Mouse (Mus musculus) layer of hippocampus, adult 11-12 months (tissue): Measurements from ENCODE around the gene Aspa.

Experiments used
- DNase-seq: peaks from one replicate; pipeline ENCODE4 v3.0.0; 2022; ENCODE audit warnings: low spot score

Aspa gene

DNA sequence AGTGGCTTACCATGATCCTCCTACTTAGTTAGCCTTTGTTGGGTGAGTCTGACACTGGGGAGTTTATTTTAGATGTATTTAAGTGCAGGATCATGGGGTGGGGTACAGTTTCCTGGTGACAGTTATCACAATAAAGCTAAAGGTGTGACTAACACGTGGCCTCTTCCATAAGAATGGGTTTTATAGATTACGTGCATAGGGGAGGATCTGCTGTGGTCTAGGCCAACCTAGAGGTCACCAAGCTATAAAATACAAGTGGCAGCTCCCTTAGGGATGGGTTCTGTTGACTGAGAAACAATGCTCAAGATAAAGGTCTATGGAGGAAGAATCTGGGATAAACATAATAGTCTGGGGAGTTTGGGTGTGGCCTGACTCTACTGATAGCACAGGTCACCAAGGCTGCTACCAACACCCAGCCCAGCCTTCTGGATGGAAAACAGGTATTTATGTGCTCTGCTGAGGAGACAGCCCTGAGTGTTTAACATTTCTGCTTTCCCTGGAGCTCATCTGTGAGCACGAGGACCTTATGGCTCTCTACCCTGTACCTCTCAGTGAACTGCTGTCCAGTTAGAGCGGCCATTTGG lies 71.9 kb downstream of the Aspa start:
- DNase-seq = no peak
